Mouse (Mus musculus): Measurements from ENCODE around the gene Ccng1. TPM values are rescaled to one million over a fixed set of nuclear protein-coding genes. Genes with fewer than 3 reads are reported as not detected.

Gene Ccng1
- polyA plus RNA-seq, 1 experiment from 2014 or later, result 76.3 TPM

Other genes with a start within 250 kb of the Ccng1 start
- gene Mat2b, start 60.1 kb downstream of the Ccng1 start, polyA plus RNA-seq (2016; fragmentation: Nextera tagmentation; extraction: Ambion mirVana), result 103 and 106 TPM in 2 replicates
- 57.1 and 63.0 TPM in 2 replicates for gene Hmmr, start 21.9 kb downstream of the Ccng1 start, polyA plus RNA-seq (2016; fragmentation: Nextera tagmentation; extraction: Ambion mirVana)
- 152 and 184 TPM in 2 replicates for gene Nudcd2, start 21.6 kb downstream of the Ccng1 start, polyA plus RNA-seq (2016; fragmentation: Nextera tagmentation; extraction: Ambion mirVana)

Data from heart, embryonic 10.5 days (tissue).